Mouse (Mus musculus) heart, embryonic 14.5 days (tissue): Measurements from ENCODE around the gene Trpc1. TPM values are rescaled to one million over a fixed set of nuclear protein-coding genes. Genes with fewer than 3 reads are reported as not detected.

ENCODE experiments used
- ATAC-seq: fragments of 200-750 bp; cut with Nextera tagmentation; 2 replicates; pipeline ENCODE4 v1.8.0; 2017; ENCODE audit warnings: low read depth, moderate TSS enrichment; ENCODE audit not compliant: insufficient number of reproducible peaks, insufficient read depth, low FRiP score
- H3K27ac ChIP-seq, 2 experiments: fragments of 200-500 bp in 1 of 2; fragments of 300-500 bp in 1 of 2; sonication (generic) in 1 of 2; replicated peaks in 1 of 2; 2 replicates each; pipeline ENCODE4 v1.5.1; 2012 to 2014; ENCODE audit warnings: low read depth in 2 of 2, low read length in 2 of 2, control low read depth in 1 of 2, mild to moderate bottlenecking in 1 of 2, mixed read lengths in 1 of 2; ENCODE audit not compliant: control insufficient read depth in 1 of 2, insufficient read depth in 1 of 2
- H3K27me3 ChIP-seq: fragments of 300-500 bp; sonication (generic); 2 replicates; pipeline ENCODE4 v1.6.1; 2014; ENCODE audit warnings: mild to moderate bottlenecking, low read length, control low read depth; ENCODE audit not compliant: control insufficient read depth, insufficient read depth
- H3K36me3 ChIP-seq: fragments of 300-500 bp; sonication (generic); 2 replicates; pipeline ENCODE4 v1.6.1; 2014; ENCODE audit warnings: mild to moderate bottlenecking, control low read depth, low read length, mixed read lengths; ENCODE audit not compliant: control insufficient read depth, insufficient read depth
- H3K4me1 ChIP-seq, 2 experiments: fragments of 200-500 bp in 1 of 2; fragments of 300-500 bp in 1 of 2; sonication (generic) in 1 of 2; 2 replicates each; pipeline ENCODE4 v1.6.1; 2012 to 2014; ENCODE audit warnings: low read length in 2 of 2, control low read depth in 1 of 2, mixed read lengths in 1 of 2; ENCODE audit not compliant: control insufficient read depth in 2 of 2, insufficient read depth in 2 of 2
- H3K4me2 ChIP-seq: fragments of 300-500 bp; sonication (generic); 2 replicates; pipeline ENCODE4 v1.6.1; 2014; ENCODE audit warnings: mild to moderate bottlenecking, low read length
- H3K4me3 ChIP-seq, 2 experiments: fragments of 200-500 bp in 1 of 2; fragments of 300-500 bp in 1 of 2; sonication (generic) in 1 of 2; 2 replicates each; pipeline ENCODE4 v1.5.1; 2012 to 2014; ENCODE audit warnings: low read length in 2 of 2, mild to moderate bottlenecking in 2 of 2, control low read depth in 1 of 2, low read depth in 1 of 2, moderate library complexity in 1 of 2; ENCODE audit not compliant: control insufficient read depth in 1 of 2, insufficient read depth in 1 of 2
- H3K9ac ChIP-seq: fragments of 300-500 bp; sonication (generic); 2 replicates; pipeline ENCODE4 v1.6.1; 2014; ENCODE audit warnings: mild to moderate bottlenecking, low read length
- H3K9me3 ChIP-seq: fragments of 300-500 bp; sonication (generic); 2 replicates; pipeline ENCODE4 v1.6.1; 2016; ENCODE audit warnings: low read length, control low read depth; ENCODE audit not compliant: control insufficient read depth
- WGBS: fragments of 180-500 bp; shearing (Covaris S2); extraction: QIAGEN DNeasy Blood & Tissue Kit; methylation state at CpG from one replicate; pipeline ENCODE4 v1.1.7; 2014; 5-methylcytosine and 5-hydroxymethylcytosine counted together
- polyA plus RNA-seq: library from polyadenylated mRNA; unstranded; fragments of >200 nt; fragmentation: Nextera tagmentation; extraction: Ambion mirVana; gene quantifications from 2 replicates; pipeline ENCODE4 v1.2.1, GENCODE M21; 2014

Trpc1 gene
- polyA plus RNA-seq, 1 experiment from 2014 or later = 3.7 TPM

DNA sequence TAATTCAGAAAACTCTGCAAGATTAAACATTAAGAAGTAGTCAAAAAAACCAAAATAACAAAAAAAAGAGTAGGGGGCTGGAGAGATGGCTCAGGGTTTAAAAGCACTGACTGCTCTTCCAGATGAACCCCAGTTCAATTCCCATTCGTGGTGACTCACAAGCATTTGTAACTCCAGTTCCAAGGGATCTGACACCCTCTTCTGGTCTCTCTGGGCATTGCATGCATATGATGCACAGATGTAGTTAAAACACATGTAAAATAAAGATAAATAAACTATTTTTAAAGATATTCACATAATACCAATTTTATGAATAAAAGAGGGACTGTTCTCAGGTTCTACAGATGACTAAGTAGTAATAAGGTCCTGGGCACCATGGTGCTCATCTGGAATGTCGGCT lies 52.4 kb downstream of the Trpc1 start:
- no peak for ATAC-seq
- Histone ChIP-seq H3K4me2 (no peak overlapping the region), H3K9ac (no peak overlapping the region), H3K4me1 (peaks cover 0 to 3% of the 10 kb centered on the region in 2 experiments; a peak in 1 of 4 replicates), H3K4me3 (no peak overlapping the region), H3K9me3 (no peaks in the 10 kb centered on the region), H3K27me3 (no peaks in the 10 kb centered on the region), H3K27ac (no peak overlapping the region), H3K36me3 (no peaks in the 10 kb centered on the region)
- WGBS = 55% methylated on average over 2 of the region's 2 CpGs

- Histone ChIP-seq H3K27me3 (no peaks in the 10 kb centered on the region), H3K36me3 (no peaks in the 10 kb centered on the region), H3K9ac (no peak overlapping the region), H3K9me3 (no peaks in the 10 kb centered on the region), H3K4me2 (no peak overlapping the region), H3K4me3 (no peak overlapping the region), H3K27ac (no peak overlapping the region), H3K4me1 (peaks cover 0 to 3% of the 10 kb centered on the region in 2 experiments; a peak in 1 of 4 replicates)
- 67% methylated on average over 6 of the region's 6 CpGs for WGBS
- ATAC-seq = no peak
Measured at GRCm38 (mm10) chr9:95696581-95696980, 53.6 kb downstream of the Trpc1 start.

GRCm38 (mm10) chr9:95695023-95695422 lies 55.2 kb downstream of the Trpc1 start:
- Histone ChIP-seq H3K36me3 (no peaks in the 10 kb centered on the region), H3K9ac (no peak overlapping the region), H3K4me3 (no peak overlapping the region), H3K4me1 (peaks cover 0 to 3% of the 10 kb centered on the region in 2 experiments; a peak in 1 of 4 replicates), H3K4me2 (no peak overlapping the region), H3K27ac (no peak overlapping the region), H3K27me3 (no peaks in the 10 kb centered on the region), H3K9me3 (no peaks in the 10 kb centered on the region)
- no peak for ATAC-seq
- 85% methylated on average over 15 of the region's 15 CpGs for WGBS

DNA sequence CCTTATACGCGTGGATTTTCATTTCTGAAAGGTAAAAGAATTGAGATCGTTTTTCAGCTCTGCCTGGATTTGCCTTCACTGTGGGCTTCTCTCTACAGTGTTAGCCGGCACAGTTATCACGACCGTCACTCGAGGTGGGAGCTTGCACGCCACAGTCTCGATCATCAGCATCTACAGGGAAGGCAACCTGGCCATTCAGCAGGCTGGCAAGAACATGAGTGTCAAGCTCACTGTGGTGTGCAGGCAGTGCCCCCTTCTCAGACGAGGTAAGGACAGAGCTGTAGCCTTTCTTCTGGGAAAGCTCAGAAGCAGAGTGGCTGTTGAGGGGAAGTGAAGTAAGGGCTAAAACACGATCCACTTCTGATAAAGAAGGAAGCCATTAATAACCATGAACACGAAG lies 55.6 kb downstream of the Trpc1 start:
- ATAC-seq = no peak
- no peak overlapping the region for H3K9ac ChIP-seq
- H3K9me3 ChIP-seq = no peaks in the 10 kb centered on the region
- H3K4me2 ChIP-seq = peak overlapping the region; percentile 14; the same call in 1 of the 2 replicates
- H3K27me3 ChIP-seq = no peaks in the 10 kb centered on the region
- H3K27ac ChIP-seq = no peak overlapping the region
- H3K4me1 ChIP-seq = peaks cover 0 to 3% of the 10 kb centered on the region in 2 experiments; a peak in 1 of 4 replicates
- 56% methylated on average over 12 of the region's 12 CpGs for WGBS
- H3K36me3 ChIP-seq = no peaks in the 10 kb centered on the region
- H3K4me3 ChIP-seq = no peak overlapping the region

- WGBS = 67% methylated on average over 11 of the region's 11 CpGs
- peaks cover 0 to 3% of the 10 kb centered on the region in 2 experiments; a peak in 1 of 4 replicates for H3K4me1 ChIP-seq
- H3K4me3 ChIP-seq = no peak overlapping the region
- H3K27me3 ChIP-seq = no peaks in the 10 kb centered on the region
- peak overlapping the region; percentile 14; the same call in 1 of the 2 replicates for H3K4me2 ChIP-seq
- no peak overlapping the region for H3K27ac ChIP-seq
- no peaks in the 10 kb centered on the region for H3K36me3 ChIP-seq
- no peak overlapping the region for H3K9ac ChIP-seq
- no peak for ATAC-seq
- no peaks in the 10 kb centered on the region for H3K9me3 ChIP-seq
Measured at GRCm38 (mm10) chr9:95693528-95694100, 56.6 kb downstream of the Trpc1 start.

GRCm38 (mm10) chr9:95692823-95693222 lies 57.4 kb downstream of the Trpc1 start:
- Histone ChIP-seq H3K36me3 (no peaks in the 10 kb centered on the region), H3K9me3 (no peaks in the 10 kb centered on the region), H3K4me1 (peaks cover 0 to 3% of the 10 kb centered on the region in 2 experiments; a peak in 1 of 4 replicates), H3K4me2 (no peak overlapping the region), H3K27me3 (no peaks in the 10 kb centered on the region), H3K9ac (no peak overlapping the region), H3K27ac (no peak overlapping the region), H3K4me3 (no peak overlapping the region)
- ATAC-seq = no peak
- 71% methylated on average over 8 of the region's 8 CpGs for WGBS

GRCm38 (mm10) chr9:95688064-95688463 lies 62.1 kb downstream of the Trpc1 start:
- Histone ChIP-seq H3K36me3 (no peaks in the 10 kb centered on the region), H3K27ac (no peak overlapping the region), H3K27me3 (no peaks in the 10 kb centered on the region), H3K4me3 (no peak overlapping the region), H3K4me1 (no peaks in the 10 kb centered on the region), H3K9ac (no peak overlapping the region), H3K4me2 (no peak overlapping the region), H3K9me3 (no peaks in the 10 kb centered on the region)
- no peak for ATAC-seq
- 49% methylated on average over 3 of the region's 3 CpGs for WGBS
